Mouse (Mus musculus) ES-E14 (cell line): ENCODE results near the gene Fmn2. TPM values are rescaled to one million over a fixed set of nuclear protein-coding genes. Genes with fewer than 3 reads are reported as not detected.
A peak's percentile ranks its signal among the peaks of the same experiment; 100 is the strongest.

Source experiments
- DNase-seq: peaks from one replicate; pipeline ENCODE4 v3.0.0-alpha.2; 2013; ENCODE audit warnings: low read depth, low spot score
- H3K27ac ChIP-seq: 2 replicates; pipeline ENCODE4 v1.5.1; 2012; ENCODE audit warnings: low read depth, mild to moderate bottlenecking, low read length, moderate library complexity, mixed read lengths; ENCODE audit not compliant: poor library complexity, insufficient read depth, severe bottlenecking
- H3K36me3 ChIP-seq: 2 replicates; pipeline ENCODE4 v1.6.1; 2012; ENCODE audit warnings: mild to moderate bottlenecking, low read length, moderate library complexity, mixed read lengths; ENCODE audit not compliant: control insufficient read depth, poor library complexity, insufficient read depth, severe bottlenecking
- H3K4me1 ChIP-seq, 2 experiments: fragments of 150-350 bp in 1 of 2; sonication (generic) in 1 of 2; 2 replicates each; pipeline ENCODE4 v1.6.1; 2012; ENCODE audit warnings: low read length in 2 of 2, mild to moderate bottlenecking in 1 of 2, mixed read lengths in 1 of 2; ENCODE audit not compliant: control insufficient read depth in 2 of 2, insufficient read depth in 2 of 2, poor library complexity in 1 of 2
- H3K4me3 ChIP-seq, 2 experiments: fragments of 150-350 bp in 1 of 2; sonication (generic) in 1 of 2; 2 replicates each; pipeline ENCODE4 v1.5.1; 2012; ENCODE audit warnings: low read length in 2 of 2, low read depth in 1 of 2, mild to moderate bottlenecking in 1 of 2, mixed read lengths in 1 of 2; ENCODE audit not compliant: insufficient read depth in 1 of 2, poor library complexity in 1 of 2, severe bottlenecking in 1 of 2
- H3K9ac ChIP-seq: 2 replicates; pipeline ENCODE4 v1.6.1; 2012; ENCODE audit warnings: low read depth, mild to moderate bottlenecking, low read length, mixed read lengths; ENCODE audit not compliant: poor library complexity, insufficient read depth, severe bottlenecking
- H3K9me3 ChIP-seq: fragments of 150-350 bp; sonication (generic); 2 replicates; pipeline ENCODE4 v1.6.1; 2012; ENCODE audit warnings: low read depth, mild to moderate bottlenecking, low read length; ENCODE audit not compliant: control insufficient read depth, insufficient read depth
- CHD2 ChIP-seq: IDR thresholded peaks from 2 replicates; pipeline ENCODE4 v1.6.1; 2014; ENCODE audit warnings: mild to moderate bottlenecking, low read depth, low read length, inconsistent platforms
- HCFC1 ChIP-seq: IDR thresholded peaks from 2 replicates; pipeline ENCODE4 v1.6.1; 2012; ENCODE audit warnings: low read length, inconsistent platforms, borderline replicate concordance; ENCODE audit not compliant: insufficient read depth
- MAFK ChIP-seq: IDR thresholded peaks from 2 replicates; pipeline ENCODE4 v1.6.1; 2014; ENCODE audit warnings: mild to moderate bottlenecking, low read depth, low read length, inconsistent platforms; ENCODE audit not compliant: insufficient read depth
- ZC3H11A ChIP-seq: IDR thresholded peaks from 2 replicates; pipeline ENCODE4 v1.6.1; 2012; ENCODE audit warnings: low read depth, mild to moderate bottlenecking, inconsistent platforms, low read length, borderline replicate concordance
- ZNF384 ChIP-seq: IDR thresholded peaks from 2 replicates; pipeline ENCODE4 v1.6.1; 2012; ENCODE audit warnings: low read depth, low read length, inconsistent platforms
- in situ Hi-C, 2 experiments: fragments of 600-800 bp; cut with MboI; formaldehyde crosslinking; loops; one replicate each; pipeline ENCODE4 v1.15.1; 2025; ENCODE audit warnings: low sequenced_read_pairs in 2 of 2, inconsistent platforms in 1 of 2; ENCODE audit not compliant: unreplicated experiment in 2 of 2
- total RNA-seq: library from RNA; depleted of rRNA; stranded (reverse); fragments of 300-350 nt; gene quantifications from 2 replicates; pipeline ENCODE4 v1.2.3, GENCODE M21; 2012

Gene Fmn2
- total RNA-seq, 1 experiment = 1.2 TPM

GRCm38 (mm10) chr1:174502846-174503745, 1.5 kb downstream of the Fmn2 start:
- no peaks in the 10 kb centered on the region for H3K36me3 ChIP-seq
- no peak overlapping the region for H3K27ac ChIP-seq
- in situ Hi-C loops = no loop called here

DNA sequence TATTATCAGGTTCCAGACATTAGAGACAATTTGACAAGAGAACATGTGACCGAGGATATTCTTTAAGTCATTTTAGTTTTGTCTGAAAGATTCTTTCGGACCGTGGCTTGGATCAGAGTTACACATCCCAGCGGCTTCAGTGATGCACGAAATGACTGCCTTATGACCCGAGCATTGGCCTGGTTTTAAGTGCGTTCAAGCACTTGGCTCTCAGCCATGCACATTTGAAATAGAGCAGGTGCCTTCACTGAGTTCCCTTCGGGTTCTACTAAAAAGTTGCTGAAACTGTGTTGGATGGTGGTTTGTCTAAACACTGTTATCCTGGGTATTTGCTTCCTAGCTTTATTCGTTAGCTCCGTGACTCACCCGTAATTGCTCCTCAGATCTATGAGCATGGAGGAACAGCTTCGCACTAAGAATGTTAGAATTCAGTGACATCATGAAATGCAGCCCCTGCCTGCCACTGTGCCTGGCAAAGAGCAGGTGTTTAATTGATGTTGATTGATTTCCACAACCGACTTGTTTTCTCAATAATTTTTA, 7.0 kb downstream of the Fmn2 start:
- in situ Hi-C loops = no loop called here
- Histone ChIP-seq H3K27ac (no peak overlapping the region), H3K36me3 (no peaks in the 10 kb centered on the region), H3K4me3 (no peak overlapping the region), H3K4me1 (no peaks in the 10 kb centered on the region), H3K9me3 (no peaks in the 10 kb centered on the region), H3K9ac (no peak overlapping the region)
- no peak for DNase-seq
- TF ChIP-seq CHD2 (no peak), HCFC1 (no peak), ZC3H11A (no peak), MAFK (no peak), ZNF384 (no peak)

More at GRCm38 (mm10) chr1:174502846-174503745, 1.5 kb downstream of the Fmn2 start:
- peak overlapping the region; percentile 59 for H3K9ac ChIP-seq
- H3K9me3 ChIP-seq = no peaks in the 10 kb centered on the region
- H3K4me3 ChIP-seq = peak overlapping the region; percentile 69 to 91
- DNase-seq = peak; percentile 42
- no peaks in the 10 kb centered on the region for H3K4me1 ChIP-seq
- TF ChIP-seq HCFC1 (no peak), ZNF384 (no peak), ZC3H11A (no peak), MAFK (no peak), CHD2 (no peak)

DNA sequence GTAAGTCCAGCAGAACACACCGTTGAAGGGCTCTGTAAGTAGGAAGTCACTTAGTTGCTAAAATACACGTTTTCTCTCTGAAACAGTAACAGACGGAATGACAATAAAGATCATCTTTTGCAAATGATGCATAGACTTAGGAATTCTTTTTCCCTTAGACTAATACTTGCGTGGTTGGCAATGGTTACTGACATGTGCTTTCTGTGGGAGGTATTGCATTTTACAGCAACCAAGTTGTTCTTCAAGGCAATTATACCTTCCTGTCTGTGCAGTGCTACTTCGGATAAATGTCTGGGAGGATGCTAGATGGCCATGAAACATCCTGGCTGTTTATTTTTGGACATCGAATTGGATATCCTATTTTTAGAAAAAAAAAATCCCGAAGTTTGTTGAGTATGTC, 11.8 kb downstream of the Fmn2 start:
- no peak overlapping the region for H3K27ac ChIP-seq
- in situ Hi-C loops = no loop called here

DNA sequence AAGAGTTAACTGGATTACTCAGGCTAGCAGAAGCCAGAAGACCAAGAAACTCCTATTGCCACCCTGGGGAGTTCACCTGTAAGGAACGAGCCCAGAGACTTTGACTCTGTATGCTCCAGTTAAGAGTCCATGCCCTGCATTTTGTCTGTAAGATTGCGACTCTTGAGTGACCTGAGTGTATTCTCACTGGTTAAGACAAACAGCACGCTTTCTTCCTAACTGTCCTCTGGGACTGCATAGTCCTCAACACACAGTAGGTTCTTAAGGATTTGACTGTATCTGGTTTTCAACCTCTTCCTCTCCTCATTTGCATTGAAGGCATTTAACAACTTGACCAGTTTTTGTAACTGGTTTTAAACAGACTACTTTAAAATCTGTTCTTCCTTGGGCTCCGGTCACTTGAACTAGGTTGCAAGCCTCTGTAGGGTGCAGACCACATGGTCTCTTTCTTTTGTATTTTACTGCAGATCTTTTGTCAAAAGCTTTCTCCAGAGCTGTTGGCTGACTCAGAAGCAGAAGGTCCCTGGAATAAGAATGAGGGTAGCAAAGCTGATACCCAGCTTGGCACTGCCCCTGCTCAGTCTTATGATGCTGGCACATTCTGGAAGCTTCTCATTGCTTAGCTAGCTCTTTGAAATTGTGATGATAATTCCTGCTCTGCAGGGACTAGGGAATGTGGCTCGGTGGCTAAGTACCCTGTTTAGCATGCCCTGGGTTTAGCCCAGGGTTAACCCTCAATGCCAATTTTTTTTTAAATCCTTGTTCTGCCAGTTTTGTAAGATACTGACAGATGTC, 20.5 kb downstream of the Fmn2 start:
- Histone ChIP-seq H3K27ac (no peak overlapping the region), H3K9me3 (no peaks in the 10 kb centered on the region), H3K9ac (no peak overlapping the region), H3K4me1 (no peaks in the 10 kb centered on the region), H3K4me3 (no peak overlapping the region), H3K36me3 (no peaks in the 10 kb centered on the region)
- no peak for DNase-seq
- TF ChIP-seq CHD2 (no peak), MAFK (no peak), ZC3H11A (no peak), ZNF384 (no peak), HCFC1 (no peak)
- in situ Hi-C loops = no loop called here

More for the DNA sequence above, 11.8 kb downstream of the Fmn2 start:
- no peak overlapping the region for H3K4me3 ChIP-seq
- H3K4me1 ChIP-seq = no peaks in the 10 kb centered on the region
- no peaks in the 10 kb centered on the region for H3K9me3 ChIP-seq
- H3K36me3 ChIP-seq = no peaks in the 10 kb centered on the region
- H3K9ac ChIP-seq = no peak overlapping the region
- TF ChIP-seq HCFC1 (no peak), ZC3H11A (no peak), MAFK (no peak), CHD2 (no peak), ZNF384 (no peak)
- no peak for DNase-seq
